Mouse (Mus musculus): ENCODE measurements around the gene Asap2. TPM values are rescaled to one million over a fixed set of nuclear protein-coding genes. Genes with fewer than 3 reads are reported as not detected.

Gene Asap2
- total RNA-seq, 4 experiments from 2014 or later = 2.6 to 3.8 (median 3.0) TPM

DNA sequence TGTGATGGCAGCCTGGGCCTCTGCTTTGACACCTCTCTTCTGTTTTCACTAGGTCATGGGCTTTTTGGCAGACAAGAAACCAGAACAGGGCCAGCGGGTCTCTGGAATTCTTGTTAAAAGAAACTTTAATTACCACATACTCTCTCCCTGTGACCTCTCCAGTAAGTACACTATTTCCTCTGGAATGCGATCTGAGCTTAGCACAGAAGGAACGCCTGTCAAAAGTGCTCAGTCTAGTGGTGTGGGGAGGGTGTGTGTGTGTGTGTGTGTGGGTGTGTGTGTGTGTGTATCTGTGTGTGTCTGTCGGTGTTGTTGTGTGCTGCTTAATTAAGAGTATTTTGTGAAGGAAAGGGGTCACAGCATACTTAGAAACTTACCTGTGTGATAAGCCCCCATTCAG, 316.5 kb downstream of the Asap2 start:
- no peak for DNase-seq (ENCODE audit: low spot score in 2 of 2)

DNA sequence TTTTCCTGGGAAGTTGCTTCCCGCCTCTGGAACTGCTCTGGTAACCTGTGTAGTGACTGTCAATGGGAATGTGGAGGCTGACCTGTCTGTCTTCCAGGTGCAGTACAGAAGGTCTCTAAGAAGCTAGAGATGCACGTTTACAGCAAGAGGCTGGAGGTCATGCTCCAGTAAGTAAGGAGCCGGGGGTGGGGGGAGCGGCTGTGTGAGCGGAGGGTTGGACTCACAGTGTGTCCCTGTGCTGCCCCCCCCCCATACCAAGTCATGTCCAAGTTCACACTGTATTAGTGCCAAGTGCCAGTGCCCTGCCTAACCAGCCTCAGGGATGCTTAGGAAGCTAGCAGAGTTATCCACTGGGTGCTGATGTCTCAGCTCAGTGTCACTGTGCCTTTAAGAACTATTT, 321.9 kb downstream of the Asap2 start:
- no peak for DNase-seq (ENCODE audit: low spot score in 2 of 2)

DNA sequence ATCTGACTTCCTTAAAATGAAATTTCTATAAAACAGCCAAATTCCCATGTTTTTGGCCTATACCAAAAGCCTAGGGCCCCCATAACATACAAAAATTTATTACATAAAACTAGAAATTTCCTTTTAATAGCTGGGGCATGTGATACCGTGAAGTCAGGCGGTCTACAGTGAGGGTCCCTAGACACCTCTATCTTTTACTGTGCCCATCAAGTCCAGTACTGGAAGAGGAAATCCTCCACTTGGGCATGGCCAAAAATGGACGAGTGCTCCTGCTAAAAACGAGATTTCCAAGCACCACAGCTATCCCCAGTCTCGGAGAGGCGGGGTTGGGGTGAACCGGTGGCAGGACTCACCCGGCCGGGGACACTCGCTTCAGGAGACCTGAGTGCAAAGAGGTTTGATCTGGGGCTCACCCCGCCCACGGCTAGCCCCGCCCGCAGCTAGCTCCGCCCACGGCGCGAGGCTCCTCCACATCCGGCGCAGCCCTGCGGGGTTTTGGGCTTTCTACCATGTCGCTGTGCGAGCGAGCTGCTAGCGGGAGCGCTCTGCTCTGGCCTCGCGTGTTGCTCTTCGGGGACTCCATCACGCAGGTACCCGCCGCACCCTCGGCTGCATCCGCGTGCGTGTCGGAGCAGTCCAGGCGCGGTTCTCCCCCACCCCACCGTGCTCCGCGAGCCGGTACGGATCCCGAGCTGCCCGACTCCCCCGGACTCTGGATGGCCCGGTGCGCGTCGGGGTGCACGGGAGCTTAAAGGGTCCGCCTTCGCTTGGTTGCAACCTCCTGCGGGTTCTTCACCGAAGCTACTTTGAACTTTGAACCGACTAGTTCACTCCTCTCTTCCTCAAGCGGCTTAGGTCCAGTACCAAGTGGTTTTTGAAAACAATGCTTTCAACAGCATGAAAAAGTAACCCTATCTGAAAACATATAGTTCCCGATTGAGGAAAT, 325.9 kb downstream of the Asap2 start, which contains the start of gene Iah1:
TSS of gene Iah1 (plus strand) at position 467 of the 946 bp plus-strand sequence.
- DNase-seq (ENCODE audit: low spot score in 2 of 2) = peak; percentile 53 to 62

DNA sequence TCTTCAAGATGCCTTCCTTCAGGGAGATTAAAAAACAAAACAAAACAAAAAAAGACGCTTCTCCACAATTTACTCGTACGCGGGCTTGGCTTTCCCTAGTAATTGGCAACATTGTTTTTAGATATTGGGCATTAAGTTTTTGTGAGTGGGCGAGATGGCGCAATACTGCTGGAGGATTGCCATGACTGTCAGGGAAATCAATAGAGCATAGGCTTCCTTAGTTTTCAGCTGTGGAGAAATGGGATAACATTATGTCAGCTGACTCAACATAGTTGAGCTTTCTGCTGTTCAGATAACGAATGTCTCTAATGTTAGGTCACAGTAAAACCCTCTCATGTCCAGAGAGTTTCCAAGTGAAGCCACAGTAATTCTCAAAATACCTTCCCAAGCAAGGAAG, 326.6 kb downstream of the Asap2 start:
- peak in 1 of 2 experiments; percentile 11 for DNase-seq (ENCODE audit: low spot score in 2 of 2)

DNA sequence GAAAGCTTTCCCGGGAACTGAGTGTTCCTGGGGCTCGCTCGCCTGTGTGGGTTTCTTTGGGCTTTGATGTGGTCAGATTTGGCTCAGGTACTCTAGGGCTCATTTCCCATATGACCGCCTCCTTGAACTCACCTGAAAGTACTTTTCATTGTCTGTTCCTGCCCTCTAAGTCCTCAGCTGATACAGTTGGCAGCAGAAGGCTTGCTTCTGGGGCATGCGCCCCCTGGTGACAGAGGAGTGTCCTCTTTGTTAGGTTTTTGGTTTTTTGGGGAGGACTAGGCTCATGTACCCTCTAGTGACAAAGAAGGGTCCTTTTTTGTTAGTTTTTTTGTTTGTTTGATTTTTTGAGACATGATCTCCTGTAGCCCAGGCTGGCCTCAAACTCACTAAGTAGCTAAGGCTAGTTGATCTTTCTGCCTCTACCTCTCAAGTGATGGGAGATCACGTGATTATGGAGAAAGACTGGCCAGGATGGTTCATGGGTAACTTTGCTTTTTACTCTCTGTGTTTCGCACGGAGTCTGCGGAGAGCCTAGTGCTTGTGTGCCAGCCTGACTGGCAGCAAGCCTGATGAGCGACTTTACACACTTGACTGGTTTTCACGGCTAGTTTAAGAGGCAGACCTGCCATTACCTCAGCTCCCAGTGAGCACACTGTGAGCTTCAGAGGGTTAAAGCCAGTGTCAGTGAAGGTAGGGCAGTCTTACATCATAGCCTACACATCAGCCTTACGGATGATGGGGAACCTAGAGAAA, 328.1 kb downstream of the Asap2 start:
- DNase-seq (ENCODE audit: low spot score in 2 of 2) = no peak
